Mouse (Mus musculus) lung, adult 2 months (tissue): ENCODE measurements at regions not wholly inside any gene's neighbourhood (a gene's known extent, or its start where the extent isn't known, plus 50 kb on each side); places are given as distances from the start of the nearest gene placed in this dataset.

ENCODE experiments used
- DNase-seq: peaks from one replicate; pipeline ENCODE4 v3.0.0; 2022
- H3K4me1 ChIP-seq: fragments of 200-500 bp; 2 replicates; pipeline ENCODE4 v1.6.1; 2011; ENCODE audit warnings: low read length; ENCODE audit not compliant: control insufficient read depth, insufficient read depth
- H3K4me3 ChIP-seq: fragments of 200-500 bp; replicated peaks from 2 replicates; pipeline ENCODE3; 2011; ENCODE audit warnings: low read depth, mild to moderate bottlenecking, control low read depth, low read length; ENCODE audit errors: extremely low read depth
- CTCF ChIP-seq: fragments of 200-500 bp; IDR thresholded peaks from 2 replicates; pipeline ENCODE4 v1.5.1; 2011; ENCODE audit warnings: mild to moderate bottlenecking, low read length, control low read depth; ENCODE audit not compliant: insufficient read depth
- POLR2A ChIP-seq: fragments of 200-500 bp; IDR thresholded peaks from 2 replicates; pipeline ENCODE4 v1.6.1; 2011; ENCODE audit warnings: low read depth, mild to moderate bottlenecking, control low read depth, low read length, borderline replicate concordance; ENCODE audit errors: extremely low read depth
- WGBS: fragments of 180-500 bp; shearing (Covaris S2); methylation state at CpG from one replicate; pipeline ENCODE4 v1.1.7; 2018; 5-methylcytosine and 5-hydroxymethylcytosine counted together

GRCm38 (mm10) chr12:51095974-51096373 is 251.9 kb upstream of the G2e3 start:
- Histone ChIP-seq H3K4me1 (no peaks in the 10 kb centered on the region), H3K4me3 (no peak overlapping the region)
- DNase-seq = no peak
- TF ChIP-seq CTCF (no peak), POLR2A (no peak)
- WGBS = 55% methylated on average over 4 of the region's 4 CpGs

- Histone ChIP-seq H3K4me3 (no peak overlapping the region), H3K4me1 (no peaks in the 10 kb centered on the region)
- 69% methylated on average over 7 of the region's 7 CpGs for WGBS
- DNase-seq = no peak
- TF ChIP-seq CTCF = no peak
- no peak for TF ChIP-seq POLR2A
Measured at GRCm38 (mm10) chr12:51089324-51089723, 258.5 kb upstream of the G2e3 start.

- DNase-seq = no peak
- Histone ChIP-seq H3K4me1 (no peaks in the 10 kb centered on the region), H3K4me3 (no peak overlapping the region)
- 78% methylated on average over 8 of the region's 8 CpGs for WGBS
- TF ChIP-seq CTCF = no peak
- TF ChIP-seq POLR2A = no peak
Measured at GRCm38 (mm10) chr12:51081809-51082208, 266.1 kb upstream of the G2e3 start.

DNA sequence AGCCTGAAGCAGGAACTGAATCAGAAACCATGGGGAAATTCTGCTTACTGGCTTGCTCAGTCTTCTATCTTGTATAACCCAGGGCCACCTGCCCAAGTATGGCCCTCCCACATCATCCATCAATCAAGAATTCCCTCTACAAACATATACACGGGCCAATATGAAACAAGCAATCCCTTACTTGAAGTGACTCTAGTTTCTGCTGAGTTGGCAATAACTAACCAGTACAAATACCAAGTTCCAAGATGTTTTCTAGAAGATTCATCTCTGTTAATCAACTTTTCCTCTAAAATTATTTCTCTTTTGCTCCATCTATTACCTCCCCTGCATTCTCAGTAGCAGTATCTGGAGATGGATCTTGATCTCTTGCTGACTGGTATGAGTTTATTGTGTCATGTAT is 274.4 kb upstream of the G2e3 start:
- 36% methylated on average over 1 of the region's 1 CpGs for WGBS
- Histone ChIP-seq H3K4me1 (no peaks in the 10 kb centered on the region), H3K4me3 (no peak overlapping the region)
- TF ChIP-seq POLR2A (no peak), CTCF (no peak)
- DNase-seq = no peak

GRCm38 (mm10) chr12:51060931-51061330 is 286.9 kb upstream of the G2e3 start:
- no peak for DNase-seq
- TF ChIP-seq CTCF (no peak), POLR2A (no peak)
- Histone ChIP-seq H3K4me3 (no peak overlapping the region), H3K4me1 (no peaks in the 10 kb centered on the region)
- 88% methylated on average over 3 of the region's 3 CpGs for WGBS

DNA sequence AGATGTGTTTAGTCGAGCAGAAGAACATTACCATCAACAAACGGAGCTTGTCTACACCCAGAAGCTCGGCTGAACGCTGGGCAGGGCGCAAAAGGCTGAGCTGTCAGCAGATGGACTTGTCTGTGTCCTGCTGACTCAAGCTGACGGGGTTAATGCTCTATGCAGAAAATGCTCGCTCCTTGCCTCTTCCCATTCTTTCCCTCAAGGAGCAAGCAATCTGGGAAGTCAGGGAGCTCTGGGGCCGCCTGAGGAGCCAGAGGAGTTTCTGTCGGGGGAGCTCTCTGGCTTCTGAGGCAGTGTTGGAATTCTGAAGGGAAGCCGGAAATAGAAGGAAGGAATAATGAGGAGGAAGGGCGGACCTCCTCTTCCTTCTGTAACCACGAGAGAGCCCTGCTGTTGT is 289.3 kb upstream of the G2e3 start:
- no peak overlapping the region for H3K4me3 ChIP-seq
- no peak for TF ChIP-seq POLR2A
- TF ChIP-seq CTCF = no peak
- 21% methylated on average over 12 of the region's 12 CpGs for WGBS
- H3K4me1 ChIP-seq = no peaks in the 10 kb centered on the region
- DNase-seq = no peak

DNA sequence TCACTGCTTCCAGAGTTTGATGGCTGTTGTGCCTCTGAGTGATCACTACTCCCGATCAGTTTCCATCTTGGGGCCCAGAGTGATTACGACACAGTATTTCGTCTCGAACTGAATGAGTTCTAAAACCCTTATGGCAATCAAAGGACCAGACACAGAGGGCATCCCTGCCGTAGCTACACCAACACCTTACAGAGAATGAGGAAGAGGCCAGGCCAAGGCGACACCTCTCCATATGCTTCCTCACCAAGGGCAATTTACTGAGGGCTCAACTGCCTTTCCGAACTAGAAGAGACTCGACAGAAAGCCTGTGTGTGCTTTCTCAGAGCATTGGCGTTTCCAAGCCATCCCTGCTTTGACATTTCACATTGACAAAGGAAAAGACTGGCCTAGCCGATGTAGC is 289.8 kb upstream of the G2e3 start:
- no peak for DNase-seq
- WGBS = 66% methylated on average over 10 of the region's 10 CpGs
- TF ChIP-seq POLR2A = no peak
- Histone ChIP-seq H3K4me3 (no peak overlapping the region), H3K4me1 (no peaks in the 10 kb centered on the region)

- Histone ChIP-seq H3K4me1 (no peaks in the 10 kb centered on the region), H3K4me3 (no peak overlapping the region)
- TF ChIP-seq CTCF (no peak), POLR2A (no peak)
- 59% methylated on average over 7 of the region's 7 CpGs for WGBS
- no peak for DNase-seq
Measured at GRCm38 (mm10) chr12:51047116-51047515, 300.7 kb upstream of the G2e3 start.

DNA sequence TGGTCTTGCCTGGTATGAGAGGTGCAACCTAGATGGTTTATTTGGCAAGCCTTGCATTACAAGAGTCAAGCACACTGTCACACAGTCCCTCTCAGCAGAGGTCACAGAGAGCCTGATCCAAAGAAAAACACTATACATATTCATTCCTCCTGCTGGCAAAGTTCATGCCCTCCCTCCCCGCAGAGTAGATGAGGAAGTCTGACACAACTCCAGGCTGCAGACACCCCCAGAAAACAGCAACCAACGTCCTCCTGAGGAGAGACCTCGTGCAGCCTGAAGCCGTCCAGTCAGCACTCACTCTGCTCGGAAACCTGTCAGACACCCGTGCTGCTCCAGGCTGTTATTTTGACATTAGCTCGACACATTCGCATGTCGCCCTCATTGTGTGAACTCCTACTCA is 302.4 kb upstream of the G2e3 start:
- no peak for DNase-seq
- TF ChIP-seq CTCF (no peak), POLR2A (no peak)
- H3K4me3 ChIP-seq = no peak overlapping the region
- no peaks in the 10 kb centered on the region for H3K4me1 ChIP-seq
- whole genome bisulfite sequencing = 24% methylated on average over 9 of the region's 9 CpGs

DNA sequence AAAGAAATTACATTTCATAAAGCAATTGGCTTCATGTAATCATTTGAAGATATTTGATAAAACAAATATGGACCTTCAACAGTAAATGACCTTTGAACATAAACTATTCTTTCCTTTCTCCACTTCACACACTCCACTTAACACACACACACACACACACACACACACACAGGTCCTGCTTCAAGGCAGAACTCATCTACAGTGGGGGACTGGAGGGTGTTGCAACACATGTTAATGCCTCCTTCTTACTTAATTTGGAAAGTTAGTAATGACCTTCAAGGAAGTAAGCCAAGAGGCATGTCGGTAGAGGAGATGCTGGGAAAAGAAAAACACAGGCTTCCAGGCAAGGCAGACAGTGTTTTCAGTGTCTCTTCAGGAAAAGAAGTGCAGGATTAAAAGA is 302.8 kb upstream of the G2e3 start:
- Histone ChIP-seq H3K4me1 (no peaks in the 10 kb centered on the region), H3K4me3 (no peak overlapping the region)
- 6% methylated on average over 1 of the region's 1 CpGs for WGBS
- no peak for TF ChIP-seq CTCF
- no peak for TF ChIP-seq POLR2A
- no peak for DNase-seq

DNA sequence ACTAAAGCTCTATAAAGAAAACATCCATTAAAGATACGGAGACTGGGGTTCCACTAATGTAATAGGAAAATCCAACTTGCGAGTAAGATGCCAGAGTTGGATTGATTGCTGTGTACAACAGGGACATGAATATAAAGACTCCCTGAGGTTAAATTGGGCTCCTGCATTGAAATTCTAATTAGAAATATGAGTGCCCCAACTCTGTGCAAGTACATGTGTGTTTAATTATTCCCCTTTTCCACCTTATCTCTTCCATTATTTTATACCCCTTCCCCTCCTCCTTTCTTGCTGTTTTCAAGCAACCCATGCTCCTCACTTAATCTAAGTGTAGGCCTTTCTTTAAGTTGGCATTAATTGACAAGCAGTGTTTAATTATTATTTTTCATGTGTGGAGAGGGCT is 315.7 kb upstream of the G2e3 start:
- Histone ChIP-seq H3K4me1 (no peaks in the 10 kb centered on the region), H3K4me3 (no peak overlapping the region)
- DNase-seq = no peak
- 87% methylated on average over 2 of the region's 2 CpGs for WGBS
- no peak for TF ChIP-seq POLR2A
- no peak for TF ChIP-seq CTCF

GRCm38 (mm10) chr12:51028601-51029174 is 319.2 kb upstream of the G2e3 start:
- TF ChIP-seq POLR2A = no peak
- no peak for TF ChIP-seq CTCF
- Histone ChIP-seq H3K4me3 (no peak overlapping the region), H3K4me1 (no peaks in the 10 kb centered on the region)
- DNase-seq = no peak
- WGBS = 35% methylated on average over 10 of the region's 10 CpGs
